Mouse (Mus musculus): ENCODE results near the gene Terb2. TPM values are rescaled to one million over a fixed set of nuclear protein-coding genes. Genes with fewer than 3 reads are reported as not detected.
A peak's percentile ranks its signal among the peaks of the same experiment; 100 is the strongest.

Terb2 gene
- polyA plus RNA-seq (2014; fragmentation: Nextera tagmentation; extraction: Ambion mirVana) = not detected in 2 replicates

DNA sequence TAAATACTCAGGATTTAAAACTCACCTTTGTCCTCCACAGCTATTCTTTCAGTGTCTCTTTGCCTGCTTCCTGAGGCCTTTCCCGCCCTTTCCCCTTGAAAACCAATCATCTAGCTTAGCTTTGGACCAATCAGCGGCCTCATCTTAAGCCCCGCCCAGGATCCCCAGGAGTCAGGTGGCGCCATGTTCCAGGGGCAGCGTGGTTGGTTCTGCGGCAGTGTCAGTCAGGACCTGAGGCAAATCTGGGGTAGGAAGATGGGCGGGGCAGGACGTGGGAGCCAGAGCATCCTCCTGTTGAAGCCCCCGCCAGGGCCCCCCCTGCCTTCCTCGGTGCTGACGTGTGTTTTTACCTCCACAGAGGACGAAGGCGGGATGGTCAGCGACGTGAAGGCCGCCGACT is at the start of gene Terb2, which contains the start of gene Patl2:
Gene Terb2, plus strand, starts transcription at position 167 of the 400 bp plus-strand sequence.
Gene Patl2, minus strand, starts transcription at position 84 of the 400 bp plus-strand sequence.
- H3K9ac ChIP-seq (replicated peaks; ENCODE audit: low read length) = no peak within 1 kb of the TSS
- H3K4me3 ChIP-seq (replicated peaks; ENCODE audit: low read depth, low read length) = no peak within 1 kb of the TSS
- H3K36me3 ChIP-seq (ENCODE audit: control insufficient read depth, insufficient read depth, low read length) = no peaks in the 10 kb centered on the region
- ATAC-seq (ENCODE audit: low FRiP score, low TSS enrichment) (no peak), DNase-seq (no peak)
- no peaks in the 10 kb centered on the region for H3K4me1 ChIP-seq (ENCODE audit: control insufficient read depth, insufficient read depth, low read length)
- no peaks in the 10 kb centered on the region for H3K9me3 ChIP-seq (ENCODE audit: control insufficient read depth, low read length)
- H3K27ac ChIP-seq (replicated peaks; ENCODE audit: low read depth, low read length) = no peak within 1 kb of the TSS
- no peaks in the 10 kb centered on the region for H3K27me3 ChIP-seq (ENCODE audit: control insufficient read depth, insufficient read depth, low read length)
- no peak within 1 kb of the TSS for H3K4me2 ChIP-seq (ENCODE audit: low read length)
- 86% methylated on average over 17 of the region's 17 CpGs for WGBS

DNA sequence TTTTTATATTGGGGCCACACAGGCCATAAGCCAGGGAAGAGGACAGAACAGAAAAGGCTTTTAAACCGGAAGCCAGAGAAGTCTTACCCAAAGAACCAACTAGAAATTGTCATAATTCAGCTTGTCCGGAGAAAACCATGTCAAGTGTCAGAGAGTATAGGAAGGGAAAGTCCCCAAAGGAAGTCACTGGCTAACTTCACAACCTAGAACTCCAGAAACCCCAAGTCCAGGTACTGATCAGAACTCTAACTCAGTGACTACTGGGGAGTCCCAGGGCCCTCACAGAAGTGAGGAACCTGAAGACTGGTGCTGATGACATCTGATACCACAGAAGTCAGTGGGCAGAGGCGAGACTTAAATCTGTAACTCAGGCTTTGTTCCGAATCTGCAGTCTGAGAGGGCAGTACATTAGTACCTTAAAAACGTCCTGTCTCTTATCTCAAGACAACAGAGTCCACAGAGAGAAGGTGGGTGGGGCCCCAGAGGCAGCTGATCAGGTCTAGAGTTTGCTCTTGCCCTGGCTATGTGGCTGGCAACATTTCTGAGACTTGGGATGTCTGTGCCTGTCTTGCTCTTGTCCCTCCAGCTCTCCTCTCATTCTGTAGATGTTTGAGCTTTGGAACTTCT is 48.1 kb upstream of the Terb2 start:
- H3K27me3 ChIP-seq (ENCODE audit: control insufficient read depth, insufficient read depth, low read length) = no peaks in the 10 kb centered on the region
- H3K4me3 ChIP-seq (replicated peaks; ENCODE audit: low read depth, low read length) = no peak overlapping the region
- ATAC-seq (ENCODE audit: low FRiP score, low TSS enrichment) = no peak
- no peak overlapping the region for H3K4me2 ChIP-seq (ENCODE audit: low read length)
- H3K36me3 ChIP-seq (ENCODE audit: control insufficient read depth, insufficient read depth, low read length) = no peaks in the 10 kb centered on the region
- no peak for DNase-seq
- no peak overlapping the region for H3K9ac ChIP-seq (replicated peaks; ENCODE audit: low read length)
- WGBS = 70% methylated on average over 5 of the region's 5 CpGs
- no peak overlapping the region for H3K27ac ChIP-seq (replicated peaks; ENCODE audit: low read depth, low read length)
- H3K4me1 ChIP-seq (ENCODE audit: control insufficient read depth, insufficient read depth, low read length) = no peaks in the 10 kb centered on the region
- no peaks in the 10 kb centered on the region for H3K9me3 ChIP-seq (ENCODE audit: control insufficient read depth, low read length)

DNA sequence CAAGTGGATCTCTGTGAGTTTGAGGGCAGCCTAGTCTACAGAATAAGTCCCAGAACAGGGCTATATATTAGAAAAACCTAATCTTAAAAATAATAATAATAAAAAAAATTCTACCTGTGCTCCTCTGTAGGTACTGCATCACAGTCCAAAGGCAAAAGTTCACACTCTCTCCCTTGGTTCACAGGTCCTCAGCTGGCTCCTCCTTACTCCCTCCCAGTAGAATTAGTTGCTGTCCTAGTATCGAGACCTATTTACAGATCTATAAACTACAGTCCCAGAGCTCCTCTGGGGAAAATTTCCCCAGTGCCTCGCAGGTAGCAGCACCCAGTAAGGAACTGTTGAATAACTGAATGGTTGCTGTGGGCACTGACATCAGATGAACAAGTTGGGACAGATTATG is 45.3 kb upstream of the Terb2 start:
- Histone ChIP-seq H3K9ac (replicated peaks; ENCODE audit: low read length) (no peak overlapping the region), H3K4me2 (ENCODE audit: low read length) (no peak overlapping the region), H3K36me3 (ENCODE audit: control insufficient read depth, insufficient read depth, low read length) (no peaks in the 10 kb centered on the region), H3K4me3 (replicated peaks; ENCODE audit: low read depth, low read length) (no peak overlapping the region), H3K4me1 (ENCODE audit: control insufficient read depth, insufficient read depth, low read length) (no peaks in the 10 kb centered on the region), H3K27me3 (ENCODE audit: control insufficient read depth, insufficient read depth, low read length) (no peaks in the 10 kb centered on the region), H3K27ac (replicated peaks; ENCODE audit: low read depth, low read length) (no peak overlapping the region), H3K9me3 (ENCODE audit: control insufficient read depth, low read length) (no peaks in the 10 kb centered on the region)
- 83% methylated on average over 2 of the region's 2 CpGs for WGBS
- ATAC-seq (ENCODE audit: low FRiP score, low TSS enrichment) = no peak
- DNase-seq = no peak

DNA sequence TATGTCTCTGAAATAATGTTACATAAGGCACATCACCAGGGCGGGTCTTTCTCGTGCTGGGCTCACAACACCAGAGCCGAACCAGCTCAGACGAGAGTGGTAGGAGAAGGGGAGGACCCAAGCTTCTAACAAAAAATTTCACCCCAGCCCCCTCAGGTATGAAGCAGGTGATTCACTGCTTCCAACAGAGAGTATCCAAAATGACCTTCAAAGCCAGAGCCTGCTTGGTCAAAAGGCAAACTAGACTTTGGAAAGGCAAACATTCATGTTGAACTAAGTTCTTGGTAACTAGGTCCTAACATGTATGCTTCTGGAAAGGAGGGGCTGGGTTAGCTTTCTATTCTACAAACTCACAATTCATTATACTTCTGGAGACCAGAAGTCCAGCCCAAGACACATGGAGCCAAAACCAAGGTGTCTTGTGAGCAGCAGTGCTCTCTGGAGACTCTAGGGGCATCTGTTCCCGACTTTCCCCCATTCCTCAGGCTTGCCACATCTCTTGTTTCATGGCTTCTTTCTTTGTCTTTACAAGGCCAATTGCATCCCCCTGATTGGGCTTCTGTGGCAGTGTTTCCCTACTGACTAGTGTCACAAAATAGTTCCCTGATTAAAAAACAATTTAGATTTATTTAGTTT is 44.6 kb upstream of the Terb2 start:
- Histone ChIP-seq H3K27me3 (ENCODE audit: control insufficient read depth, insufficient read depth, low read length) (no peaks in the 10 kb centered on the region), H3K9me3 (ENCODE audit: control insufficient read depth, low read length) (no peaks in the 10 kb centered on the region), H3K4me1 (ENCODE audit: control insufficient read depth, insufficient read depth, low read length) (no peaks in the 10 kb centered on the region), H3K9ac (replicated peaks; ENCODE audit: low read length) (no peak overlapping the region), H3K27ac (replicated peaks; ENCODE audit: low read depth, low read length) (no peak overlapping the region), H3K4me2 (ENCODE audit: low read length) (no peak overlapping the region), H3K4me3 (replicated peaks; ENCODE audit: low read depth, low read length) (no peak overlapping the region), H3K36me3 (ENCODE audit: control insufficient read depth, insufficient read depth, low read length) (no peaks in the 10 kb centered on the region)
- ATAC-seq (ENCODE audit: low FRiP score, low TSS enrichment) (no peak), DNase-seq (no peak)
- WGBS = 80% methylated on average over 5 of the region's 5 CpGs

DNA sequence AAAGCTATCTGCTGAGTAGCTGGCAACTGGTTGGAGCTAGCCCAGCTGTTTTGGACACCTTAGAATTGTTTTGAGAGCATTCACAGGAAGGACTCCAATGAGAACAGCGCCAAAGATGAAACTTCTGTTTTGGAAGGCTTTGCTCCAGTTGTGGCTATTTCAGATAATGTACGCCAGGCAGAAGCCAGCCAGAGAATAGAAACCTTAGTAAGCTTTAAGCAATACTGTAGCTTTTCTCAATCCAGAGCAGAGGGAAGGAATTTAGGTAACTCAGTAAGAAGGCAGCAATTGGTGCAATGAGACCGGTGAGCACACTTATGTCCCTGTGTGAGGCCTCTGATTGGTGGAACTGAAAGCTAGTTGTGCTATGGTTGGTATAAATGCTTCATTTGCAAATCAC is 43.0 kb upstream of the Terb2 start:
- H3K27ac ChIP-seq (replicated peaks; ENCODE audit: low read depth, low read length) = no peak overlapping the region
- no peaks in the 10 kb centered on the region for H3K9me3 ChIP-seq (ENCODE audit: control insufficient read depth, low read length)
- no peak overlapping the region for H3K4me3 ChIP-seq (replicated peaks; ENCODE audit: low read depth, low read length)
- H3K4me1 ChIP-seq (ENCODE audit: control insufficient read depth, insufficient read depth, low read length) = 0 out of 2 replicates have a peak, but pooled peaks cover 5% of the 10 kb centered on the region
- DNase-seq (no peak), ATAC-seq (ENCODE audit: low FRiP score, low TSS enrichment) (no peak)
- WGBS = 93% methylated on average over 3 of the region's 3 CpGs
- no peak overlapping the region for H3K9ac ChIP-seq (replicated peaks; ENCODE audit: low read length)
- no peaks in the 10 kb centered on the region for H3K27me3 ChIP-seq (ENCODE audit: control insufficient read depth, insufficient read depth, low read length)
- no peak overlapping the region for H3K4me2 ChIP-seq (ENCODE audit: low read length)
- H3K36me3 ChIP-seq (ENCODE audit: control insufficient read depth, insufficient read depth, low read length) = no peaks in the 10 kb centered on the region

DNA sequence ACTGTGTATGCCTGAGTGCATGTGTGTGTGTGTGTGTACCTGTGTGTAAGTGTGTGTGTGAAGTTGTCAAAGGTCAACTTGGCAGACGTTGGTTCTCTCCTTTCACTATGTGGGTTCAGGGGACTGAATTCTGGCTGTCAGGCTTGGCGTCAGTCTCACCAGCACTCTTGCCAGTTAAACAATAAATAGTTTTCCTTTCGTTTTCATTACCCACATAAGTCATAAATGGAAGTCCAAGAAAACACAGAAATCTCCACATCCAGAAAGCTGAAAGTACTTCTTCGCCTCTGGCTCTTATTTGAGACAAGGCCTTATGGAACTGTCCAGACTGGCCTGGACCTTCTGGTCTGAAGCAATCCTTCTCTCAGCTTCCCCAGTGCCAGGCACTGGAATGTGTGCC is 40.3 kb upstream of the Terb2 start:
- 77% methylated on average over 4 of the region's 4 CpGs for WGBS
- H3K4me2 ChIP-seq (ENCODE audit: low read length) = no peak overlapping the region
- H3K27me3 ChIP-seq (ENCODE audit: control insufficient read depth, insufficient read depth, low read length) = no peaks in the 10 kb centered on the region
- H3K4me3 ChIP-seq (replicated peaks; ENCODE audit: low read depth, low read length) = no peak overlapping the region
- H3K9ac ChIP-seq (replicated peaks; ENCODE audit: low read length) = no peak overlapping the region
- H3K27ac ChIP-seq (replicated peaks; ENCODE audit: low read depth, low read length) = no peak overlapping the region
- DNase-seq = no peak
- H3K9me3 ChIP-seq (ENCODE audit: control insufficient read depth, low read length) = no peaks in the 10 kb centered on the region
- no peaks in the 10 kb centered on the region for H3K36me3 ChIP-seq (ENCODE audit: control insufficient read depth, insufficient read depth, low read length)
- ATAC-seq (ENCODE audit: low FRiP score, low TSS enrichment) = no peak
- 0 out of 2 replicates have a peak, but pooled peaks cover 5% of the 10 kb centered on the region for H3K4me1 ChIP-seq (ENCODE audit: control insufficient read depth, insufficient read depth, low read length)

DNA sequence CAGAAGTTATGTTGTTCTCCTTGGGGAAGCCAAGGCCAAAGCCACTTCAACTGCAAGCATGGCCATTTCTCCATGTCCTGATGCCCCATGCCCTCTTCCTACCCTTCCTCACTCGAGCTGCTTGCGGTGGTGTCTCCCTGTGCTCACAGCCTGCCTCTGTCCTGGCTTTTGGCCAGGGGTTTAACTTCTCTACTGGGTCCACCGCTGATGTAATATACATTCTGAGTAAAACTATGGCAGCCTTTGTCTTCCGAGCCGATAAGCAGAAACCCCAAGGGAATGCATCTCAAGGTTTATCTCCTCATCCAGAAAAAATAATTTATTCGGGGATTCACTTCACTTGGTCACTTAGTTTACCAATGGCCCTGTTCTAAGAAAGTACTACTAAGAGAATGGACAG is 39.4 kb upstream of the Terb2 start:
- H3K9ac ChIP-seq (replicated peaks; ENCODE audit: low read length) = no peak overlapping the region
- H3K36me3 ChIP-seq (ENCODE audit: control insufficient read depth, insufficient read depth, low read length) = no peaks in the 10 kb centered on the region
- ATAC-seq (ENCODE audit: low FRiP score, low TSS enrichment) = no peak
- H3K27ac ChIP-seq (replicated peaks; ENCODE audit: low read depth, low read length) = no peak overlapping the region
- 65% methylated on average over 6 of the region's 6 CpGs for WGBS
- no peaks in the 10 kb centered on the region for H3K9me3 ChIP-seq (ENCODE audit: control insufficient read depth, low read length)
- no peak overlapping the region for H3K4me2 ChIP-seq (ENCODE audit: low read length)
- no peak overlapping the region for H3K4me3 ChIP-seq (replicated peaks; ENCODE audit: low read depth, low read length)
- H3K27me3 ChIP-seq (ENCODE audit: control insufficient read depth, insufficient read depth, low read length) = no peaks in the 10 kb centered on the region
- 0 out of 2 replicates have a peak, but pooled peaks cover 5% of the 10 kb centered on the region for H3K4me1 ChIP-seq (ENCODE audit: control insufficient read depth, insufficient read depth, low read length)
- peak; percentile 12 for DNase-seq

DNA sequence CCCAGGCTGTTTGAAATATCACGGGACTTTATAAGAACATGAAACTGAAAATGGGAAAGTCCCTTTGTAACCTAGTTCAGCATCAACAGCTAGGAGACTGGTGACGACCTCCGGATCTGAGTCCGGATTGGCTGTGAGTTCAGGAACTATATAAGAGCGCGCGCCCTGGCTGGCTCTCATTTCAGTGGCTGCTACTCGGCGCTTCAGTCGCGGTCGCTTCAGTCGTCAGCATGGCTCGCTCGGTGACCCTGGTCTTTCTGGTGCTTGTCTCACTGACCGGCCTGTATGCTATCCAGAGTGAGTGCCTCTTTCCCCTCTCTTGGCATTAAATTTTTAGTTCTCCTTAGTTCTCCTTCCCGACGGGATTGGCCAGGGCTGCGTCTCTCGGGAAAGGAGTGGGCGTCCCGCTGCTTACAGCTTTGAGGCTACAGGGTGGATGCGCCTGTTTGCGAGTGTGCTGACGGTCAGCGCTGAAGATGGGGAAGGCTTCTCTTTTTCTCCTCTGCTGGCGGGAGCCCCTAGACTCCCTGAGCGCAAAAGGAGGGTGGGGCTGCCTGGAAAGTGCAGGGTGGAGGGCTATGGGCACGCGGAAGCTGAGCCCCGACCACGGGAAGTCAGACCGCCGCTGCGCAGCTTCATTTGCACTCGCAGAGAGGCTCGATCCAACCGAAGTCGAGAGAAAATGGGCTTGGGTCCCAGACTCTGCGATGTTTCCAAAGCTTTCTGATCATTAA is 38.4 kb upstream of the Terb2 start, which contains the start of gene B2m:
Gene B2m, plus strand, starts transcription at position 179 of the 734 bp plus-strand sequence.
- DNase-seq = peak; percentile 97
- Histone ChIP-seq H3K27me3 (ENCODE audit: control insufficient read depth, insufficient read depth, low read length) (no peaks in the 10 kb centered on the region), H3K9ac (replicated peaks; ENCODE audit: low read length) (peak within 1 kb of the TSS; percentile 63), H3K9me3 (ENCODE audit: control insufficient read depth, low read length) (no peaks in the 10 kb centered on the region), H3K27ac (replicated peaks; ENCODE audit: low read depth, low read length) (no peak within 1 kb of the TSS), H3K4me1 (ENCODE audit: control insufficient read depth, insufficient read depth, low read length) (0 out of 2 replicates have a peak, but pooled peaks cover 5% of the 10 kb centered on the region), H3K4me2 (ENCODE audit: low read length) (peak within 1 kb of the TSS; percentile 95), H3K36me3 (ENCODE audit: control insufficient read depth, insufficient read depth, low read length) (no peaks in the 10 kb centered on the region), H3K4me3 (replicated peaks; ENCODE audit: low read depth, low read length) (peak within 1 kb of the TSS; percentile 62)
- under 1% methylated on average over 40 of the region's 40 CpGs for WGBS
- ATAC-seq (ENCODE audit: low FRiP score, low TSS enrichment) = peak; percentile 94

Measured in midbrain, embryonic 14.5 days (tissue).